Mouse (Mus musculus): ENCODE measurements around the gene Ccdc137.

Gene Ccdc137

DNA sequence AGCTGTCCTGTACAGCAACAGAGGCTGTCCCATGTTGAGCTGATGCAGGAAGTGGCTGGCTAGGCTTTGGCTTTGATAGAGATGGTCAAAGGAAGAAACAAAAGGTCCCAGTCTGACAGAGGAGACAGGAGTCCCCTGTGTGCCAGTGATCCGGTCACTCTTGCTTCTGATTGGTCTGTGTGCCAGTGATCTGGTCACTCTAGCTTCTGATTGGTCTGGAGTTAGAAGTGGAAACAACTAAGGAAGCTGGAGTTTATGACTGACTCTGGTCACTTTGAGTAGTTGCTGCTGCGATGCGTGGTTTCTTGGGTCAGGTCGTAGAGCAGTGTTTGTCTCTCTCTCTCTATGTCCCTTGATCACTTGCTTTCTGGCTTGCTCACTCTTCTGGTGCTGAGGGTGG, 43.8 kb downstream of the Ccdc137 start:
- no peak for DNase-seq

GRCm38 (mm10) chr11:120505661-120506060, 47.7 kb downstream of the Ccdc137 start:
- no peak for DNase-seq

DNA sequence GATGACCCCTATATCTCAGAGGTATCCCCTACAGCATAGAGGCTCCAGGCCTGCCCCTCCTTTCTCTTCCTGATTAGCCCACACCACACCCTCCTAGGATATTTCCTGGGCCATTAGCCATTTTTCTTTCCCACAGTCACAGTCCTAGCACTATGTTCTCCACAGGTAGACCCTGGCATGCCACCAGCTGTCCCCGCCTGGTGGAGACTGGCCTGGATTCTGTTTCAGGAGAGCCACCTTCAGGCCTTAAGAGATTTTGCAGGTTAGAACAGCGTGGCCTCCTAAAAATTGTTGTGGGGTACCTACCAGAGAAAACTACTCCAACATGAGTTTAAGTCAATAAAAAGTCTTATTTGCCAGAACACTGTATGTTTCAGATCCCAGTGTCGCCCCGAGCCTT, 49.0 kb downstream of the Ccdc137 start:
- DNase-seq: no peak

DNA sequence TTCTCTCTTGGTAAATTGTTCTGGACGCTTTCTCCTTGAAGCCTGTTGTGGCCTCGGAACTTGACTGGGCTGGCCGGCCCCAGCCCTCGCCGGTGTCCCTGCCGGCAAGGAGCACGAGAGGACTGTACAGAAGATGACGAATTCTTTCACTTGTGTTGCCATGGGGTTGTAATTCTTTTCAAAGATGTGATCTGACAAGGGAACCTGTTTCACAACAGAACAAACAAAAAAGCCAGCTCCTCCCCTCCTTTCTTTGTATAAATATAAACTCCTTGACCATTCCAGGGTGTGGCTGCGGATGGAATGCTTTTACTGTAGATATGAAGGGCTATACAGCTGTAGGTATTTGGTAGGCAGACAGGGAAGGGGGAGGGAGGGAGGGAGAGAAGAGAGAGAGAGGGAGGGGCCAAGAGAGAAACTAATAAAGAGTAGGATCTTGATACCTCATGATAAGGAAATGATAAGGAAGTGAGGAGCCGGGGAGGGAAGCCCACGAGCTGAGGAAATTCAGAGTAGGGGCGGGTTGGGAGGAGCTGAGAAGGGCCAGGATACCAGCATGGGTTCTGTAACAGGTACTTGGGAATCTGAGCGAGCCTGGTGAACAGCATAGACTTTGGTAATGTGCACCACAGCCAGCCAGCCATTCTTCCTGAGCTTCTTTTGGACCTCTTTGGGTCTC, 49.8 kb downstream of the Ccdc137 start:
- no peak for DNase-seq

DNA sequence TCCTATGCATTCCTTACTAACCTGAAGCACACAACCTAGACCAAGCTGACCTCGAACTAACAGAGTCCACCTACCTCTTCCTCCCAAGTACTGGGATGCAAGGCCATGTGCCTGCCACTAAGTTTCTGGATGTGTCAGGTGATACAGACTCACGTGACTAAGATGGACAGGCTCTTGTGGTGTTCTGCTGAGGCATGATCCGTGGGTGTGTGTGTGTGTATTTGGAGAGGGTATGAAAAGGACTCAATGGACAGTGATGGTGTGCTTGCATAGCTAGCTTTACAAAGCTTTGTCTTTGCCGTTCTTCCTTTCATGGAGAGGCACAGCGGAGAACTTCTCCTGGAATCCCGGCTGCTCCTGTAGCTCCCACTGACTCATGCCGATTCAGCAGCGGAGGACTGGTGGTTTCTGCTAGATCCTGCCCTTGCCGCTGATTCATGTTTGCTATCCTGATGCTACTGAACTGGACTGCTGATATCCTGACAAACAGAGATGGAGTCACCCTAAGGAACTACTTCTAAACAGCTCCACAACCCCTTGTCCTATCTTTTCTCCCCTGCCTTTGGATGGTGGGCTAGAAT, 50.5 kb downstream of the Ccdc137 start:
- DNase-seq: no peak

DNA sequence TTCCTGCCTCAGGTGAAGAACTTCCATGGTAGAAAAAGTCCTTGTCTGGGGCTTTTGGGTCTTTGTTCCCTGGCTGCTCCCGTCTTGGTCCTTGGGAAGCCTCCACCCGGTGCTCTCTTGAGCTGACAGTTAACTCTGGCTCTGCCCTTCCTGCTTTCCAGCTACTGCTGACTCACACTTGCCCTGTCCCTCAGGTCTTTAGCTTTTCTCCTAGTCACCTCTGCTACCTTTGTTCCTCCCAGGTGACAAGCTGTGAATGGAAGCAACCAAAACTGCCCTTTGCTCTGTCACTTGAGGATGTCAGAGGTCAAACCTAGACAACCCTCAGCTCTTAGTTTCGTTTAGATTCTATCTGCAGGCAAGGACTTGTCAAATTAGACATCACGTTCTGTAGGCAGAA, 52.0 kb downstream of the Ccdc137 start:
- peak; percentile 38 for DNase-seq

DNA sequence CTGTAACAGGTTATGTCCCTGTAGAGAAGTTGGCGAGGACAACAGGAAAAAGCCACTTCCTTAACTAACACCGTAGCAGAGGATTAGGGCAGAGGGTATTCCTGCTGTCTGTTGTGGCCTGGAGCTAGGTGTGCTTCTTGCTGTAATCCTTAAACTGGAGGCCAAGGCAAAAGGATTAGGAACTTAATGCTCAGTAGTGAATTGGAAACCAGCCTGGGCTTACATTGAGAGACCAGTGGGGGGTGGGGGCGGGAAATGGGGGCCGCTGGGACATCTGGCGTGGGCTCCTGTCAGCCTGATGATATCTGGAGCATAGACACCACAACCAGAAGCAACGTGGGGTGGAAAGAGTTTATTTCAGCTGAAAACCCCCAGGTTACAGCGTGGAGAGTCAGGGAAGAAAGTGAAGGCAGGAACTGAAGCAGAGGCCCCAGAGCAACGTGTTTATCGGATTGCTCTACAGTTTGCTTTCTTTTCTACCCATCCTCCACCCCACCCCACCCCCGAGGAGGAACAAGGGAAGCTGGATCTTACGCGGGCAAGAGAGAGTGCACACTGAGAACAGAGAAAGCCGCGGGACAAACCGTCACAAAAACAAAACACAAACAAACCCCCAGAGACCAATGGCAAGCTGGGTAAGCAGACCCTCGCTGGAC, 52.6 kb downstream of the Ccdc137 start:
- DNase-seq: peak; percentile 56

DNA sequence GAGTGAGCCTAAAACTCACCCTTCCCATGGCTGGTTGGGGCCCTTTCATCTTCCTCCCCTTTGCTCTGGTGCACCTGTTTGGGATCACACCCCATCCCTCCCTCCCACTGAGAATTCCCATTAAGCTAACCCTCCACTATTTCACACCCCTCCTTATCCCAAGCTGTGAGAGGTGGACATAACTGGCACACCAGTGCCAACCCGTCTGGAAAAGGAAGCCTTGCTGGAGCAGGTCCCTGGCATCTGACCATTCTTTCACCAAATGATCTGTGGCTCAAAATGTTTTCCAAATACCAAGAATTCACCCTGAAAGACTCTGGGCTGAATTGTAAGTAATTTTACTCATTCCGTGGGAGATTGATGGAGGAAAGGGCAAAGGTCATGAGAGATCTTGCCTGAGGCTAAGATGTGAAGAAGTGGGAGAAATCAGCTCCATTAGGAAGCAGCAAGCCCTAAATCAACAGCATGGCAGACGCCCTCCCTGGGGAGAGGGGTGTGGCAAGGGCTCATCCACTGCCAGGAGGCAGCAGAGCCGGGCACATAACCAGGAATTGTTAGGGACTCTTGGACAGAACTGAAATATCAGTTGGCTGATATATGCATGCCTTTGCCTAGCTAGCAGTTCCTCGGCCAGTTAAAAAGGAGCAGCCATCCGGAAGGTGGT, 55.0 kb downstream of the Ccdc137 start:
- no peak for DNase-seq
